Mouse (Mus musculus) C2C12 (cell line): ENCODE results near the gene Atp6v0d1.

Experiments
- CTCF ChIP-seq: IDR thresholded peaks from one replicate; pipeline ENCODE4 v1.5.1; 2011; ENCODE audit not compliant: control insufficient read depth, insufficient read depth, insufficient read length
- MYOG ChIP-seq: IDR thresholded peaks from one replicate; pipeline ENCODE4 v1.6.1; 2011; ENCODE audit not compliant: control insufficient read depth, insufficient read length; ENCODE audit errors: extremely low read depth
- USF1 ChIP-seq: IDR thresholded peaks from one replicate; pipeline ENCODE4 v1.6.1; 2011; ENCODE audit warnings: low read depth, mild to moderate bottlenecking, control low read depth, moderate library complexity

GRCm38 (mm10) chr8:105552032-105552431 is 13.8 kb downstream of the Atp6v0d1 start:
- TF ChIP-seq CTCF (no peak), MYOG (no peak), USF1 (no peak)
